Mouse (Mus musculus) stomach, postnatal 0 days (tissue): ENCODE data around the gene Hist2h2aa1. TPM values are rescaled to one million over a fixed set of nuclear protein-coding genes. Genes with fewer than 3 reads are reported as not detected.
"Not testable (repeated sequence)": the region's sequence is repeated elsewhere in the genome, so short reads cannot be mapped to it uniquely, and the experiment has no call there.

ENCODE experiments used
- ATAC-seq: fragments of 200-750 bp; cut with Nextera tagmentation; 2 replicates; pipeline ENCODE4 v1.8.0; 2017; ENCODE audit not compliant: low FRiP score, low TSS enrichment
- DNase-seq: peaks from one replicate; pipeline ENCODE4 v3.0.0-alpha.2; 2016; ENCODE audit warnings: low spot score
- H3K27ac ChIP-seq: fragments of 300-500 bp; sonication (generic); replicated peaks from 2 replicates; pipeline ENCODE4 v1.5.1; 2014; ENCODE audit warnings: mild to moderate bottlenecking, control low read depth
- H3K27me3 ChIP-seq: fragments of 300-500 bp; sonication (generic); 2 replicates; pipeline ENCODE4 v1.6.1; 2014; ENCODE audit warnings: low read length; ENCODE audit not compliant: control insufficient read depth, insufficient read depth
- H3K36me3 ChIP-seq: fragments of 300-500 bp; sonication (generic); 2 replicates; pipeline ENCODE4 v1.6.1; 2014; ENCODE audit warnings: low read length, mixed read lengths; ENCODE audit not compliant: control insufficient read depth, insufficient read depth
- H3K4me1 ChIP-seq: fragments of 300-500 bp; sonication (generic); replicated peaks from 2 replicates; pipeline ENCODE4 v1.6.1; 2014; ENCODE audit warnings: antibody characterized with exemption; ENCODE audit not compliant: control insufficient read depth, insufficient read depth
- H3K4me2 ChIP-seq: fragments of 300-500 bp; sonication (generic); replicated peaks from 2 replicates; pipeline ENCODE4 v1.6.1; 2014; ENCODE audit warnings: low read depth, mild to moderate bottlenecking, control low read depth, moderate library complexity
- H3K4me3 ChIP-seq: fragments of 300-500 bp; sonication (generic); 2 replicates; pipeline ENCODE4 v1.5.1; 2014; ENCODE audit warnings: low read depth, low read length, control low read depth
- H3K9ac ChIP-seq: fragments of 300-500 bp; sonication (generic); 2 replicates; pipeline ENCODE4 v1.6.1; 2014; ENCODE audit warnings: mild to moderate bottlenecking, low read length, control low read depth, mixed read lengths
- H3K9me3 ChIP-seq: fragments of 300-500 bp; sonication (generic); 2 replicates; pipeline ENCODE4 v1.6.1; 2016; ENCODE audit warnings: low read length; ENCODE audit not compliant: control insufficient read depth
- CTCF ChIP-seq: IDR thresholded peaks from 2 replicates; pipeline ENCODE4 v1.5.1; 2016; ENCODE audit warnings: antibody characterized with exemption, low read depth, mild to moderate bottlenecking, moderate library complexity
- EP300 ChIP-seq: optimal IDR thresholded peaks from 2 replicates; pipeline ENCODE3; 2016; ENCODE audit warnings: antibody characterized with exemption
- WGBS: fragments of 180-500 bp; shearing (Covaris S2); extraction: QIAGEN DNeasy Blood & Tissue Kit; methylation state at CpG from one replicate; pipeline ENCODE4 v1.1.7; 2014; 5-methylcytosine and 5-hydroxymethylcytosine counted together
- polyA plus RNA-seq: library from polyadenylated mRNA; unstranded; fragments of >200 nt; fragmentation: Nextera tagmentation; extraction: Ambion mirVana; gene quantifications from 2 replicates; pipeline ENCODE4 v1.2.1, GENCODE M21; 2015

The Hist2h2aa1 gene
- polyA plus RNA-seq, 1 experiment from 2014 or later = 98.7 TPM

DNA sequence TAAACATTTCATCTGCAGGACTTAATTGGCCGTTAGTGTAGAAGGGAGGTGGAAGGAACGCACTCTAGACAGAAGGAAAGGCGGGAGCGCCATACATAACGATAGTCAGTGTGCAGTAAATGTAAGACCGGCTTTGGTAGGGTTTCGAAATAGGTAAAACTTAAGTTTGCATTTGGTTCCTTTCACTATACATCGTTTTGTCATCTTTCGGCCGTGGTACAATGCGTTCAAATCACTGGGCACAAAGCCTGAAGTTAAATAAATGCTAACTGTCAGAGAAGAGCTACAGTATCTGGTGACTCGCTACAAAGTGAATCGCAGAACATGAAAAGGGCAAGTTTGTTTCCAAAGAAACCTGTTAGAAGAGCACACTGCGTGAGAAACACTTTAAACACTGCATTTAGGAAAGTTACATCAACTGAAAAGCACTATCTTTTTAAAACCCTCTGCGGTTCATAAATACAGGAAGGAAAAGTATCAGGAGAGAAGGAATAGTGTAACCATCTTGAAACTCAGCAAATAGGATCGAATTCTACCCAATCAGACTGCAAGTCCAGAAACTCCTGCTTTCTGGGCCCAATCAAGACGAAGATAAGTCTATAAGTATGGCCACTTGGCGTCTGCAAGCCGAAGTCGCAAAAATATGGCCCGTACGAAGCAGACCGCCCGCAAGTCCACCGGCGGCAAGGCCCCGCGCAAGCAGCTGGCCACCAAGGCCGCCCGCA is 22.9 kb downstream of the Hist2h2aa1 start, which contains the start of gene Hist2h3b:
Gene Hist2h3b (plus strand): TSS at position 604 of the 725 bp plus-strand sequence.
- ATAC-seq = peak; percentile 77
- peak; percentile 81 for DNase-seq

DNA sequence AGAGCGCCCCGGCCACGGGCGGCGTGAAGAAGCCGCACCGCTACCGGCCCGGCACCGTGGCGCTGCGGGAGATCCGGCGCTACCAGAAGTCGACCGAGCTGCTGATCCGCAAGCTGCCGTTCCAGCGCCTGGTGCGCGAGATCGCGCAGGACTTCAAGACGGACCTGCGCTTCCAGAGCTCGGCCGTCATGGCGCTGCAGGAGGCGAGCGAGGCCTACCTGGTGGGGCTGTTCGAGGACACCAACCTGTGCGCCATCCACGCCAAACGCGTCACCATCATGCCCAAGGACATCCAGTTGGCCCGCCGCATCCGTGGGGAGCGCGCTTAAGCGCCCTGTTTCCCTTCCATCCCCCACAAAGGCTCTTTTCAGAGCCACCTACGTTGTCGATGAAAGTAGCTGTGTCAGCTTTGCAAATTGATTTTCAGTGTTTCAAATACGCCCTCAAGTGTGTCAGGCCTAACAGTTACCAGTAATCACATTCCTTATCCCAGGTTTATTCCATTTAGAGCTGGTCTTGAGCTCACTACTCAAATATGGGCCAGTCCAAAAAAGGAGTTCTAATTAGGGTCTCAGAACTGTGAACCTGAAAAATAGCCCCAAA is 23.6 kb downstream of the Hist2h2aa1 start:
- H3K4me3 ChIP-seq = peak overlapping the region; percentile 43
- DNase-seq, H3K9me3 ChIP-seq, H3K4me1 ChIP-seq, H3K36me3 ChIP-seq, H3K27me3 ChIP-seq: not testable (repeated sequence)
- ATAC-seq = peak; percentile 25
- H3K9ac ChIP-seq = peak overlapping the region; percentile 64
- peak overlapping the region; percentile 75 for H3K4me2 ChIP-seq
- peak overlapping the region; percentile 93 for H3K27ac ChIP-seq
- WGBS = 0% methylated on average over 9 of the region's 44 CpGs

More for the DNA sequence above, 22.9 kb downstream of the Hist2h2aa1 start, which contains the start of gene Hist2h3b:
- H3K27ac ChIP-seq = peak within 1 kb of the TSS; percentile 93
- H3K36me3 ChIP-seq = no peaks in the 10 kb centered on the region
- no peaks in the 10 kb centered on the region for H3K27me3 ChIP-seq
- peak within 1 kb of the TSS; percentile 75 for H3K4me2 ChIP-seq
- 0 out of 2 replicates have a peak, but pooled peaks have one; percentile 4 for TF ChIP-seq CTCF
- TF ChIP-seq EP300 = no peak
- WGBS = 9% methylated on average over 29 of the region's 30 CpGs
- H3K9me3 ChIP-seq = no peaks in the 10 kb centered on the region
- H3K4me1 ChIP-seq = no peaks in the 10 kb centered on the region
- peak within 1 kb of the TSS; percentile 64 for H3K9ac ChIP-seq
- peak within 1 kb of the TSS; percentile 43 for H3K4me3 ChIP-seq

DNA sequence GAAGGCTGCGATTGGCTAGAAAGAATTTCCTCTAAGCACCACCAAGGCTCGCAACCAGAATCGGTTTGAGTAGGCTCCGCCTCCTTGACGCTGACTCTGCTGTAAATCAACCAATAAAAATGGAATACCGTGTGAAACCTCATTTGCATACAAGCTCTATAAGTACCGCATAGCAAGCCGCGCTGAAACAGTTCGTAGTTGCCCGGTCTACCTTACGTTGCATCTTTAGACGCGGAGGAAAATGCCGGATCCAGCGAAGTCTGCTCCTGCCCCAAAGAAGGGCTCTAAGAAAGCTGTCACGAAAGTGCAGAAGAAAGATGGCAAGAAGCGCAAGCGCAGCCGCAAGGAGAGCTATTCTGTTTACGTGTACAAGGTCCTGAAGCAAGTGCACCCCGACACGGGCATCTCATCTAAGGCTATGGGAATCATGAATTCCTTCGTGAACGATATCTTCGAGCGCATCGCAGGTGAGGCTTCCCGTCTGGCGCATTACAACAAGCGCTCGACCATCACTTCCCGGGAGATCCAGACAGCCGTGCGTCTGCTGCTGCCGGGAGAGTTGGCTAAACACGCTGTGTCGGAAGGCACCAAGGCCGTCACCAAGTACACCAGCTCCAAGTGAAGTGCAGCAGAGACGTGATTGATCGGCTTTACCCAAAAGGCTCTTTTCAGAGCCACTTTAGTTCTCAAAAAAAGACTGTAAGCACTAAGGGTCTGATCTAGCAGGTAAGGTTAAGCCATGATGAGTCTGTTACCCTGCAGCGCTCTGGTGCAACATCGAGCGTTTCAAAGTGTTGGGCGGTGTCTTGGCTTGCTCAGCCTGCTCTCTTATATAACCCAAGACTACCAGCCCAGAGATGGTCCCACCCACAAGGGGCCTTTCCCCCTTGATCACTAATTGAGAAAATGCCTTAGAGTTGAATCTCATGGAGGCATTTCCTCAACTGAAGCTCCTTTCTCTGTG is 24.5 kb downstream of the Hist2h2aa1 start, which contains the start of gene Hist2h2bb:
Gene Hist2h2bb (plus strand): TSS at position 242 of the 964 bp plus-strand sequence.
- Histone ChIP-seq H3K27ac (peak within 1 kb of the TSS; percentile 93), H3K9me3 (no peaks in the 10 kb centered on the region), H3K4me3 (peak within 1 kb of the TSS; percentile 43), H3K4me1 (no peaks in the 10 kb centered on the region), H3K4me2 (peak within 1 kb of the TSS; percentile 75), H3K36me3 (no peaks in the 10 kb centered on the region), H3K27me3 (no peaks in the 10 kb centered on the region), H3K9ac (peak within 1 kb of the TSS; percentile 69)
- under 1% methylated on average over 45 of the region's 45 CpGs for WGBS
- ATAC-seq = peak; percentile 96
- DNase-seq = peak; percentile 90
- no peak for TF ChIP-seq CTCF
- TF ChIP-seq EP300 = peak; percentile 25

DNA sequence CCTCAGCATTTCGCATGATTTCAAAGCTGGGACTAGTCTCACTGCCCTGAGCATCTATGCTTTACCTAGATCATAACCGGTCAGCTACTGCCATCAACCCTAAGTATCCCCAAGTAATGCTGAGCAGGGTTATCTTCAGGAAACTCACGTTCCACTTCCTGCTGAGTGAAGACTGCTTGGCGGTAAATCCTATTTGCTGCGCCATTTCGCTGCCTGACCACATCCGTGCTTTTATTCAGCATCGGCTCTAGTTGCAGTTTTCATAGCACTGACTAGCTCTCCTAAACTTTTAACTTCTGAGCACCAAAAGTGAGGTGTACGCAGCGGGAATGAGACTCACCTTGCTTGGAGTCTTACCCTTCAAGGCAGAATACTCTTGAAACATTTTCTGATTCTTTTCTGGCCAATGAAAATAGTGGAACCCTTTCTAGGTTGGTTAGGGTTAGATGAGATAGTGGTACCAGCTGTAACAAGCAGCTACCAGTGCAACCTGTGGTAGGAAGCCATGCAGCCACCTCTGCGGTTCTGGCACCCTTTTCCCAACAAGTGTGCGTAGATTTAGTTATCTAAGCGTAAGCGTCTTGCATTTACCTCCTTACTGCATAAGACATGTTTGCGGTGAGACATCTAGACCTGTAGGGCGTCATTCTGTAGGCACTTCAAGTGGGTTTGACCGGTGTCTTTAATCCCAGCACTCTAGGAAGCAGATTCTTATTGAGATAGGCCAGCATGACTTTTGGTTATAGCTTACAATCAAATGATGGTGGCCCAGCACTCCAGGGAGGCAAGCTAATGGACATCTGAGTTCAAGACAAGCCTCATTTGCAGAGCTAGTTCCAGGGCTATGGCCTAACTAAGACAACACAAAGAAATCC is 28.5 kb downstream of the Hist2h2aa1 start:
- H3K4me3 ChIP-seq = no peak overlapping the region
- ATAC-seq (no peak), DNase-seq (no peak)
- H3K9ac ChIP-seq = no peak overlapping the region
- no peaks in the 10 kb centered on the region for H3K9me3 ChIP-seq
- no peak overlapping the region for H3K27ac ChIP-seq
- WGBS = 86% methylated on average over 17 of the region's 17 CpGs
- H3K4me2 ChIP-seq = no peak overlapping the region
- H3K27me3 ChIP-seq = no peaks in the 10 kb centered on the region
- no peaks in the 10 kb centered on the region for H3K4me1 ChIP-seq
- H3K36me3 ChIP-seq = no peaks in the 10 kb centered on the region
- TF ChIP-seq CTCF = no peak
- TF ChIP-seq EP300 = no peak

DNA sequence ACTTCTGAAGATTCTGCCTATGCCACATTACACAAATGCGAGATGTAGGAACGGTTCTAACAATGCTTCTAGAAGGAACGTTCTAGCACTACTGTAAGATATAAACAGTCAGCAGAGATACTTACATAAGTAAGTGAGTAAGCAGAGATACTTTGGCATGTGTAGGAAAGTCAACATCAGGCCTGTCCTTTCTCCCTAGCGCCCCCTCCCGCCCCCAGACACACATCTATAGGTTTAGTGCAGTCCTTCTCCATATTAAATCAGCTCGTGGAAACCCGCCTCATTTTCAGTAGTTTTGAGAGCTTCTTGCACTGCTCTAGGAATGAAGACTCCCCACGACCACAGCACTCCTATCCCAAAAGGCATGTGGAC is 32.1 kb downstream of the Hist2h2aa1 start:
- Histone ChIP-seq H3K27ac (peak overlapping the region; percentile 77), H3K36me3 (no peaks in the 10 kb centered on the region), H3K4me2 (peak overlapping the region; percentile 65), H3K4me3 (peak overlapping the region; percentile 42), H3K27me3 (no peaks in the 10 kb centered on the region), H3K4me1 (no peaks in the 10 kb centered on the region), H3K9me3 (no peaks in the 10 kb centered on the region), H3K9ac (peak overlapping the region; percentile 66)
- WGBS = 11% methylated on average over 8 of the region's 8 CpGs
- peak; percentile 38 for DNase-seq
- TF ChIP-seq CTCF (peak; percentile 50), EP300 (no peak)
- ATAC-seq = peak; percentile 4; the same call in 1 of the 2 replicates
